Mouse (Mus musculus) brain, embryonic 14.5 days (tissue): Measurements from ENCODE around the gene 1810062G17Rik.

Experiments used
- CTCF ChIP-seq: fragments of 200-500 bp; IDR thresholded peaks from 2 replicates; pipeline ENCODE4 v1.5.1; 2012; ENCODE audit warnings: inconsistent platforms, mild to moderate bottlenecking, moderate library complexity, borderline replicate concordance; ENCODE audit not compliant: insufficient read depth, insufficient read length; ENCODE audit errors: extremely low read depth
- POLR2A ChIP-seq: fragments of 200-500 bp; IDR thresholded peaks from 2 replicates; pipeline ENCODE4 v1.6.1; 2012; ENCODE audit warnings: mild to moderate bottlenecking, inconsistent platforms, borderline replicate concordance; ENCODE audit not compliant: poor library complexity, insufficient read depth, insufficient read length, severe bottlenecking; ENCODE audit errors: extremely low read depth

DNA sequence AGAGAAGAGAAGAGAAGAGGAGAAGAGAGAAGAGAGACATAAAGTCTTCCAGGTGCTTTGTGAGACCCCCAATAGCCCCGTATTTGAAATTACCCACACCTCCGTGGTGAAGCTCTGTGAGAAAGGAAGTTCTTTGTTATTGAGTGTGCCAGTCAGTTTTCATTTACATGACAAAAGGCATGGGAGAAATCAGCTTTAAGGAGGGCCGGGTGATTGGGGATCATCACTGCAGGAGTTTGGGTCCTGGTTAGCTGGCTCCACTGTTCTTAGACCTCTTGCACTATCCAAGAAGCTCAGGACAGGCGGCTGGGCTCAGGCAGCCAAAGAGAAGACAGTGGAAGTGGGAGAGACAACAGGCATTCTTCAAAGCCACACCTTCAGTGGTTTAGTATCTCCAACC lies 46.4 kb downstream of the 1810062G17Rik start:
- TF ChIP-seq CTCF (no peak), POLR2A (no peak)
